Mouse (Mus musculus) intestine, embryonic 15.5 days (tissue): ENCODE measurements at regions not wholly inside any gene's neighbourhood (a gene's known extent, or its start where the extent isn't known, plus 50 kb on each side); places are given as distances from the start of the nearest gene placed in this dataset.

ENCODE experiments used
- ATAC-seq: fragments of 200-750 bp; cut with Nextera tagmentation; 2 replicates; pipeline ENCODE4 v1.8.0; 2017; ENCODE audit warnings: moderate TSS enrichment, moderate library complexity
- H3K27ac ChIP-seq: fragments of 300-500 bp; sonication (generic); 2 replicates; pipeline ENCODE4 v1.5.1; 2015; ENCODE audit warnings: mild to moderate bottlenecking, inconsistent platforms
- H3K27me3 ChIP-seq: fragments of 300-500 bp; sonication (generic); replicated peaks from 2 replicates; pipeline ENCODE4 v1.6.1; 2015; ENCODE audit warnings: inconsistent platforms
- H3K36me3 ChIP-seq: fragments of 300-500 bp; sonication (generic); 2 replicates; pipeline ENCODE4 v1.6.1; 2015; ENCODE audit warnings: inconsistent platforms
- H3K4me1 ChIP-seq: fragments of 300-500 bp; sonication (generic); replicated peaks from 2 replicates; pipeline ENCODE4 v1.6.1; 2015; ENCODE audit warnings: inconsistent platforms
- H3K4me2 ChIP-seq: fragments of 300-500 bp; sonication (generic); replicated peaks from 2 replicates; pipeline ENCODE4 v1.6.1; 2015; ENCODE audit warnings: mild to moderate bottlenecking, inconsistent platforms
- H3K4me3 ChIP-seq: fragments of 300-500 bp; sonication (generic); replicated peaks from 2 replicates; pipeline ENCODE4 v1.5.1; 2015; ENCODE audit warnings: inconsistent platforms
- H3K9ac ChIP-seq: fragments of 300-500 bp; sonication (generic); 2 replicates; pipeline ENCODE4 v1.6.1; 2015; ENCODE audit warnings: inconsistent platforms
- H3K9me3 ChIP-seq: fragments of 300-500 bp; sonication (generic); 2 replicates; pipeline ENCODE4 v1.6.1; 2016; ENCODE audit warnings: inconsistent platforms
- WGBS: fragments of 180-500 bp; shearing (Covaris S2); methylation state at CpG from one replicate; pipeline ENCODE4 v1.1.7; 2015; 5-methylcytosine and 5-hydroxymethylcytosine counted together

DNA sequence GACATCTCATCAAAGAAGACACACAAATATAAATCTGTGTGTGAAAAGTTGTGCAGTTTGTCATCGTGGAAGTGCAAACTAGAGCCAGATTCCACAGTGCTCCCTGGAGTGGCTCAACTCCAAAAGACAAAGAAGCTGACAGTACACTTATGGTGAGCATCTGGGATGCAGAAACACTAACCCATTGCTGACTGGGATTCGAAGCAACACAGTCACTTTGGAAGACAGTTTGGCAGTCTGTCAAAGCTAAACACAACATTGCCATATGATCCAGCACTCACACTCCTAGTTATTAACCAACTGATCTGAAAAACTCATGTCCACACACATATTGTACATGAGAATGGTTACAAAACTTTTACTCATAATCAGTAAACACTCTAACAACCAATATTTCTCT lies 70.2 kb upstream of the Ndn start:
- Histone ChIP-seq H3K9me3 (no peaks in the 10 kb centered on the region), H3K9ac (no peak overlapping the region), H3K4me1 (no peaks in the 10 kb centered on the region), H3K27me3 (no peaks in the 10 kb centered on the region), H3K4me2 (no peak overlapping the region), H3K36me3 (no peaks in the 10 kb centered on the region), H3K27ac (no peak overlapping the region), H3K4me3 (no peak overlapping the region)
- 36% methylated on average over 2 of the region's 2 CpGs for WGBS
- ATAC-seq, result no peak

DNA sequence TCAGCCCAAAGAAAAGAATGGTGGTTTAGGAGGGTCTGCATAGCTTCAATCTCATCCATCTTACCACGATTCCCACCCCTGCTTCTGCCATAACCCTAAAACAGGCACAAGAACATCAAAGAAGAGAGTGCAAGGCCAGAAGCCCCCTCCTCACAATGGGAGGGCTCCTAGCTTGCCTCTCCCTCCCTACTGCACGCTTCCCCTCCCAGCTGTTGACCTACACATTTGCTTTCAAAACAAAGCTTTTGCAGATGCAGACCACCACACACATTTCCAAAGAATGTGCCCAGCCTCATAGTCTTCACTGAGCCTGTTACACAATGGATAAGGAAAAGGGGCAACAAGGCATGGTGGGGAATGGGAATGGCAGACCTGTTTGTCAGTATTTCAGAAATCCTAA lies 67.9 kb upstream of the Ndn start:
- H3K36me3 ChIP-seq, result no peaks in the 10 kb centered on the region
- H3K4me1 ChIP-seq, result no peaks in the 10 kb centered on the region
- no peak overlapping the region for H3K4me2 ChIP-seq
- 42% methylated on average over 2 of the region's 2 CpGs for WGBS
- no peak overlapping the region for H3K9ac ChIP-seq
- no peak overlapping the region for H3K4me3 ChIP-seq
- no peak overlapping the region for H3K27ac ChIP-seq
- no peak for ATAC-seq
- no peaks in the 10 kb centered on the region for H3K27me3 ChIP-seq
- H3K9me3 ChIP-seq, result no peaks in the 10 kb centered on the region

DNA sequence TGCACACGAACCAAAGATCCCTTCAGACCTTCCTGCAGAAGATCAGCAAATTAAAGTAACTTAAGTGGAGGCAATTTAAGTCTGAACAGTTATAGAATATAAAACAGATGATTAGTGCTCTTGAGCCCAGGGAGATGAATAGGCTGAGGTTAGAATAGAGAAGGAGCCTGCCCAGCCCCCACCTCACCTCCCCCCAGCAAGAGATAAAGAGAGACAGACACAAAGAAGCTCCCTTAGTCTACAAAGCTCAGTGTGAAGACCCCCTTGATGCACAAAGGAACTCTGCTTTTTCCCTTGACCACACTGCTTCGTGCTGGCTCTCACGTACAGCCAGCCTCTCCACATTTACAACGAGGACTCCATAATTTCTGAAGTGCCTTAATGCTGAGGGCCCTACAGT lies 67.3 kb upstream of the Ndn start:
- H3K4me2 ChIP-seq, result no peak overlapping the region

More for the DNA sequence above, 67.3 kb upstream of the Ndn start:
- Histone ChIP-seq H3K9ac (no peak overlapping the region), H3K36me3 (no peaks in the 10 kb centered on the region), H3K9me3 (no peaks in the 10 kb centered on the region), H3K27me3 (no peaks in the 10 kb centered on the region), H3K4me3 (no peak overlapping the region), H3K4me1 (no peaks in the 10 kb centered on the region), H3K27ac (no peak overlapping the region)
- no peak for ATAC-seq
- WGBS, result 66% methylated on average over 4 of the region's 4 CpGs
